Mouse (Mus musculus) spleen, adult 2 months (tissue): ENCODE measurements around the gene AI854703.
"Not testable (repeated sequence)": the region's sequence is repeated elsewhere in the genome, so short reads cannot be mapped to it uniquely, and the experiment has no call there.

Experiments used
- CTCF ChIP-seq: fragments of 200-500 bp; IDR thresholded peaks from 2 replicates; pipeline ENCODE4 v1.5.1; 2011; ENCODE audit warnings: mild to moderate bottlenecking, inconsistent platforms; ENCODE audit not compliant: insufficient read depth, insufficient read length, insufficient replicate concordance; ENCODE audit errors: extremely low read depth
- POLR2A ChIP-seq: fragments of 200-500 bp; IDR thresholded peaks from 2 replicates; pipeline ENCODE4 v1.6.1; 2011; ENCODE audit warnings: low read depth, low read length, inconsistent platforms

DNA sequence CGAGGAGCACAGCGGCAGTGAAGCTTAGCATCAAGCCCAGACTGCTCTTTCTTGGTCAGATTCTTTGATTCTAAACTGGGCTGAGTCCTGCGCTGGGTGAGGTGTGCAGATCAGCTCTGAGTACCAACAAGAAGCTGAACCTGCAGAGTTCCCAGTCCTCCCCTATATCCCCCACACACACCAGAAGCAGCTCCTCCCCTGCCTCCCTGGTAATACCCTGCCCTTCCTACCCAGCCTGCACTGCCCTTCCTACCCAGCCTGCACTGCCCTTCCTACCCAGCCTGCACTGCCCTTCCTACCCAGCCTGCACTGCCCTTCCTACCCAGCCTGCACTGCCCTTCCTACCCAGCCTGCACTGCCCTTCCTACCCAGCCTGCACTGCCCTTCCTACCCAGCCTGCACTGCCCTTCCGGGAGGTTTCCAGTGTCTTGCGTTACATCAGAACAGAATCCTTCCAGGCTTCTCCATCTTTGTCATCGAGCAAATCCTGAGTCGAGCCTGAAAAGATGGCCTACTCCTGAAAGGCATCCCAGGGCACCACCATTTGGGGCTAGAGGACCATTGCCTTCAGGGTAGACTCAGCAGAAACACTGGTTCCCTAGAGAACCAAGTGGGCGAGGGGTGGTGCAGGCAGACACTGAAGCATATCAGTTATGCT lies 4.2 kb upstream of the AI854703 start:
- not testable (repeated sequence) for TF ChIP-seq CTCF, POLR2A
